Mouse (Mus musculus) midbrain, embryonic 13.5 days (tissue): ENCODE data around the gene Sowahb. TPM values are rescaled to one million over a fixed set of nuclear protein-coding genes. Genes with fewer than 3 reads are reported as not detected.
"Not testable (repeated sequence)": the region's sequence is repeated elsewhere in the genome, so short reads cannot be mapped to it uniquely, and the experiment has no call there.

ENCODE experiments used
- ATAC-seq: fragments of 200-750 bp; cut with Nextera tagmentation; 2 replicates; pipeline ENCODE4 v1.8.0; 2017; ENCODE audit warnings: mild to moderate bottlenecking, moderate TSS enrichment, moderate library complexity
- H3K27ac ChIP-seq: fragments of 300-500 bp; sonication (generic); 2 replicates; pipeline ENCODE4 v1.5.1; 2015; ENCODE audit warnings: inconsistent platforms, mild to moderate bottlenecking, moderate library complexity
- H3K27me3 ChIP-seq: fragments of 300-500 bp; sonication (generic); 2 replicates; pipeline ENCODE4 v1.6.1; 2015; ENCODE audit warnings: mild to moderate bottlenecking, inconsistent platforms
- H3K36me3 ChIP-seq: fragments of 300-500 bp; sonication (generic); 2 replicates; pipeline ENCODE4 v1.6.1; 2015; ENCODE audit warnings: mild to moderate bottlenecking, inconsistent platforms
- H3K4me1 ChIP-seq: fragments of 300-500 bp; sonication (generic); replicated peaks from 2 replicates; pipeline ENCODE4 v1.6.1; 2015; ENCODE audit warnings: inconsistent platforms
- H3K4me2 ChIP-seq: fragments of 300-500 bp; sonication (generic); replicated peaks from 2 replicates; pipeline ENCODE4 v1.6.1; 2015; ENCODE audit warnings: moderate library complexity, mild to moderate bottlenecking, inconsistent platforms
- H3K4me3 ChIP-seq: fragments of 300-500 bp; sonication (generic); replicated peaks from 2 replicates; pipeline ENCODE4 v1.5.1; 2015; ENCODE audit warnings: mild to moderate bottlenecking, inconsistent platforms
- H3K9ac ChIP-seq: fragments of 300-500 bp; sonication (generic); replicated peaks from 2 replicates; pipeline ENCODE4 v1.6.1; 2015; ENCODE audit warnings: mild to moderate bottlenecking, inconsistent platforms
- H3K9me3 ChIP-seq: fragments of 300-500 bp; sonication (generic); 2 replicates; pipeline ENCODE4 v1.6.1; 2016; ENCODE audit warnings: mild to moderate bottlenecking, inconsistent platforms
- WGBS: fragments of 180-500 bp; shearing (Covaris S2); methylation state at CpG from one replicate; pipeline ENCODE4 v1.1.7; 2015; 5-methylcytosine and 5-hydroxymethylcytosine counted together
- polyA plus RNA-seq: library from polyadenylated mRNA; unstranded; fragments of >200 nt; fragmentation: Nextera tagmentation; extraction: Ambion mirVana; gene quantifications from 2 replicates; pipeline ENCODE4 v1.2.1, GENCODE M21; 2015

Gene Sowahb
- polyA plus RNA-seq, 1 experiment from 2014 or later = not detected

- no peaks in the 10 kb centered on the region for H3K36me3 ChIP-seq
- no peak overlapping the region for H3K4me3 ChIP-seq
- H3K9ac ChIP-seq = no peak overlapping the region
- H3K27ac ChIP-seq = no peak overlapping the region
- no peaks in the 10 kb centered on the region for H3K27me3 ChIP-seq
- no peaks in the 10 kb centered on the region; the same call in 1 of the 2 replicates for H3K4me1 ChIP-seq
- no peak for ATAC-seq
- no peak overlapping the region for H3K4me2 ChIP-seq
- WGBS = 74% methylated on average over 6 of the region's 6 CpGs
- H3K9me3 ChIP-seq = no peaks in the 10 kb centered on the region
Observed at GRCm38 (mm10) chr5:93020024-93020666, 24.7 kb downstream of the Sowahb start.

GRCm38 (mm10) chr5:93019207-93019606 lies 25.6 kb downstream of the Sowahb start:
- H3K27me3 ChIP-seq, H3K4me1 ChIP-seq, H3K27ac ChIP-seq, H3K9me3 ChIP-seq, H3K9ac ChIP-seq, H3K36me3 ChIP-seq, H3K4me3 ChIP-seq, ATAC-seq, H3K4me2 ChIP-seq: not testable (repeated sequence)
- WGBS = 94% methylated on average over 10 of the region's 10 CpGs

- H3K27me3 ChIP-seq = no peaks in the 10 kb centered on the region
- ATAC-seq = no peak
- no peak overlapping the region for H3K27ac ChIP-seq
- no peak overlapping the region for H3K4me3 ChIP-seq
- H3K9me3 ChIP-seq = no peaks in the 10 kb centered on the region
- no peaks in the 10 kb centered on the region for H3K4me1 ChIP-seq
- H3K9ac ChIP-seq = no peak overlapping the region
- no peak overlapping the region for H3K4me2 ChIP-seq
- H3K36me3 ChIP-seq = no peaks in the 10 kb centered on the region
- 76% methylated on average over 3 of the region's 3 CpGs for WGBS
Observed at GRCm38 (mm10) chr5:93017678-93018077, 27.1 kb downstream of the Sowahb start.

- ATAC-seq = no peak
- H3K9ac ChIP-seq = no peak overlapping the region
- peaks cover 11% of the 10 kb centered on the region; the same call in 1 of the 2 replicates for H3K4me1 ChIP-seq
- H3K27me3 ChIP-seq = no peaks in the 10 kb centered on the region
- H3K4me3 ChIP-seq = no peak overlapping the region
- no peak overlapping the region for H3K4me2 ChIP-seq
- H3K27ac ChIP-seq = no peak overlapping the region
- 94% methylated on average over 9 of the region's 9 CpGs for WGBS
- no peaks in the 10 kb centered on the region for H3K9me3 ChIP-seq
- H3K36me3 ChIP-seq = no peaks in the 10 kb centered on the region
Observed at GRCm38 (mm10) chr5:93008256-93008655, 36.6 kb downstream of the Sowahb start.

- Histone ChIP-seq H3K9ac (no peak overlapping the region), H3K9me3 (no peaks in the 10 kb centered on the region), H3K4me1 (peaks cover 11% of the 10 kb centered on the region; the same call in 1 of the 2 replicates), H3K36me3 (no peaks in the 10 kb centered on the region), H3K27ac (0 out of 2 replicates have a peak overlapping the region, but pooled peaks have one; percentile 6), H3K4me2 (peak overlapping the region; percentile 39), H3K4me3 (peak overlapping the region; percentile 9; the same call in 1 of the 2 replicates), H3K27me3 (no peaks in the 10 kb centered on the region)
- WGBS = 41% methylated on average over 14 of the region's 14 CpGs
- ATAC-seq = peak; percentile 65; the same call in 1 of the 2 replicates
Observed at GRCm38 (mm10) chr5:93005815-93006341, 38.9 kb downstream of the Sowahb start.

- Histone ChIP-seq H3K9ac (no peak overlapping the region), H3K4me3 (peak overlapping the region; percentile 9; the same call in 1 of the 2 replicates), H3K4me2 (peak overlapping the region; percentile 39), H3K27ac (0 out of 2 replicates have a peak overlapping the region, but pooled peaks have one; percentile 6), H3K36me3 (no peaks in the 10 kb centered on the region), H3K9me3 (no peaks in the 10 kb centered on the region), H3K27me3 (no peaks in the 10 kb centered on the region), H3K4me1 (peaks cover 11% of the 10 kb centered on the region; the same call in 1 of the 2 replicates)
- 9% methylated on average over 20 of the region's 20 CpGs for WGBS
- ATAC-seq = peak; percentile 11; the same call in 1 of the 2 replicates
Observed at GRCm38 (mm10) chr5:93005229-93005814, 39.5 kb downstream of the Sowahb start.

GRCm38 (mm10) chr5:93002615-93003014 lies 42.2 kb downstream of the Sowahb start:
- Histone ChIP-seq H3K9me3 (no peaks in the 10 kb centered on the region), H3K4me1 (peaks cover 16% of the 10 kb centered on the region), H3K27ac (no peak overlapping the region), H3K9ac (no peak overlapping the region), H3K36me3 (no peaks in the 10 kb centered on the region), H3K4me3 (no peak overlapping the region), H3K27me3 (no peaks in the 10 kb centered on the region), H3K4me2 (no peak overlapping the region)
- WGBS = 87% methylated on average over 2 of the region's 2 CpGs
- no peak for ATAC-seq

GRCm38 (mm10) chr5:93000774-93001757 lies 43.8 kb downstream of the Sowahb start:
- Histone ChIP-seq H3K4me3 (no peak overlapping the region), H3K4me2 (no peak overlapping the region), H3K27me3 (no peaks in the 10 kb centered on the region), H3K27ac (no peak overlapping the region), H3K36me3 (no peaks in the 10 kb centered on the region), H3K4me1 (peaks cover 18% of the 10 kb centered on the region), H3K9me3 (no peaks in the 10 kb centered on the region), H3K9ac (no peak overlapping the region)
- ATAC-seq = no peak
- WGBS = 87% methylated on average over 17 of the region's 17 CpGs

GRCm38 (mm10) chr5:93000060-93000459 lies 44.8 kb downstream of the Sowahb start:
- Histone ChIP-seq H3K4me3 (no peak overlapping the region), H3K36me3 (no peaks in the 10 kb centered on the region), H3K4me1 (peaks cover 9% of the 10 kb centered on the region), H3K9ac (no peak overlapping the region), H3K4me2 (no peak overlapping the region), H3K27ac (no peak overlapping the region), H3K9me3 (no peaks in the 10 kb centered on the region), H3K27me3 (no peaks in the 10 kb centered on the region)
- ATAC-seq = no peak
- WGBS = 86% methylated on average over 6 of the region's 6 CpGs

- ATAC-seq = 0 out of 2 replicates have a peak, but pooled peaks have one; percentile 30
- Histone ChIP-seq H3K9ac (no peak overlapping the region), H3K4me2 (no peak overlapping the region), H3K27me3 (no peaks in the 10 kb centered on the region), H3K27ac (no peak overlapping the region), H3K9me3 (no peaks in the 10 kb centered on the region), H3K4me3 (no peak overlapping the region), H3K36me3 (no peaks in the 10 kb centered on the region), H3K4me1 (peaks cover 9% of the 10 kb centered on the region)
- 63% methylated on average over 5 of the region's 5 CpGs for WGBS
Observed at GRCm38 (mm10) chr5:92998494-92999016, 46.3 kb downstream of the Sowahb start.

GRCm38 (mm10) chr5:92997428-92998120 lies 47.2 kb downstream of the Sowahb start:
- Histone ChIP-seq H3K9ac (no peak overlapping the region), H3K4me2 (no peak overlapping the region), H3K27ac (no peak overlapping the region), H3K9me3 (no peaks in the 10 kb centered on the region), H3K4me3 (no peak overlapping the region), H3K27me3 (no peaks in the 10 kb centered on the region), H3K4me1 (peaks cover 9% of the 10 kb centered on the region), H3K36me3 (no peaks in the 10 kb centered on the region)
- ATAC-seq = no peak
- 57% methylated on average over 5 of the region's 5 CpGs for WGBS
